Mouse (Mus musculus) ovary, postnatal 14 days (tissue): ENCODE results near the gene Aox3.
A peak's percentile ranks its signal among the peaks of the same experiment; 100 is the strongest.

Source experiments
- DNase-seq: peaks from one replicate; pipeline ENCODE4 v3.0.0; 2022; ENCODE audit warnings: low spot score

The Aox3 gene

DNA sequence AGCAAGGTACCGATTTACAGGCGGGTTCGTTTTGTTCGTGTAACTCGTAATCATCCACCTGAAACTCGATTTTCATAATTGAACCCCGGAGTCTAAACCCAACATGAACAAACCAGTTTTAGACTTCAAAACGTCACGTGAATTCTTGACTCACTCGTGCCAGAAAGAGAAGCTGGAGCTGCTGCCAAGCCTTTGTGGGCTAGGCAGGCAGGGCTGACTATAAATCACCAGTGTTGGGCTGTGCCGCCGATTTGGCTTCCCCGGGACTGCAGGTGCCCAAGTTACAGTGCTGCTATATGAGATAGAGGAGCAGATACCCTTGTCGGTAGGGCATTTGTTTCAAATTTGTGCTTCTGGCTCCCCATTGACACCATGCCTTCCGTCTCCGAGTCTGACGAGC lies 97.3 kb downstream of the Aox3 start, which contains the start of gene Aox4:
Gene Aox4, plus strand, starts transcription at position 195 of the 400 bp plus-strand sequence.
- peak; percentile 32 for DNase-seq

GRCm38 (mm10) chr1:58212805-58213204 lies 99.9 kb downstream of the Aox3 start:
- no peak for DNase-seq

DNA sequence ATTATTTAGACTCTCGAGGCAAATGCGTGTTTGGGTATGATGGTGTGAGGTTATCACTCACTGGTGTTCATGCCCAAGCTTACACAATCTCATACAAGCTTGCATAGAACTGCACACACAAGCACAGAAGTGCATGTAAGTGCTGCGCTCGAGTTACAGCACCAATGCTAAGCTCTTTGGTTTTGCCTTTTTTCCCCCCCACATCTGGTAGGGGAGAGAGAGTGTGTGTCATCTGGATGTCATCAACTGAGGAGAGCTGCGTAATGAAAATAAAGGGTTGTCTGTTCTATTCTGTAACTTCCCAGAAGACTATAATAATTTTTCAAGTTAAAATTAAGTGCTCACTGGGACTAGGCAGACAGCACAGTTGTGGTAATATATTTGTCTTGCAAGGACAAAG lies 100.9 kb downstream of the Aox3 start:
- DNase-seq = no peak

GRCm38 (mm10) chr1:58215353-58215752 lies 102.4 kb downstream of the Aox3 start:
- no peak for DNase-seq

DNA sequence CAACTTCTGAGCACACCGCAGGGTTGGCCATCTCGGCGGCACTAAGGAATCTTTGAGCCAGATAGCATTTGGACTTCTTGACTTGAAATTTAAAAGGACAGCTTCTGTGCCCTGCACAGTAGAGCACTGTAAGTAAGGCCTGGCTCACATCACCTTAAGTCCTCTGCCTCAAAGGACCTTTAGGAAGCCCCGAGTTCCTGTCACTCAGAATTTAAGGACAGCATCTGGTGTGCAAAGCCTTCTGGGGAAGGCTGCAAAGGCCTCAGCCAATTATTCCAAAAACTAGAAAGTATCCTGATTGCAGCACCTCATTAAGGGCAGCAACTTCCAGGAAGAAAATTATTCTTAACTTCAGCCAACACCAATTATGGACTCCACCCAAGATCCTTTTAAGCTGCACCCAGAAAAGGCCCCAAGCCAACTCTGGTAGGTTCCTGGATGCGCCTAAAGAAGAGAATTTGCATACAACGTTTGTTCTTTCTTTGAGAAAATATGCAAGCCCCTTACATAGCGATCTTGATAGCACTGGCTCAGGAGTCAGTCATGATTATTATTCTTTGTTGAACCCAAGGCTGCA lies 103.1 kb downstream of the Aox3 start:
- no peak for DNase-seq

DNA sequence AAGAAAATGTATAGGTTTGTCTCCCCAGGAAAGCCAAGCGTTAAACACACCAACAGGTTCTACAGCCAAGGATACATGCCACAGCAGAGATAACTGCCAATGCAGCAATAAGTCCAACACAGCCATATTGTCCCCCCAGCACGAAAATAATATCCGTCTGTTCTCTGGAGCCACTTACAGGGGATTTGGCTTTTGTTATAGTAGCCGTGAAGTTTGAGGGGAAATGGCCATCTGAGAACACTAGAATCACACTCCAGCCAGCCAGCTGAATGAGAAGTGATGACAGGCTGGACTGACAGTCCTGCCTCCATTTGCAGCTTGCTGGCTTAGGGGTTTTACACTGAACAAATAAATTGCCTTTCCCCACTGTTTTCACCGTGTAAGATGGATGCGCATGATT lies 108.1 kb downstream of the Aox3 start:
- DNase-seq = no peak

DNA sequence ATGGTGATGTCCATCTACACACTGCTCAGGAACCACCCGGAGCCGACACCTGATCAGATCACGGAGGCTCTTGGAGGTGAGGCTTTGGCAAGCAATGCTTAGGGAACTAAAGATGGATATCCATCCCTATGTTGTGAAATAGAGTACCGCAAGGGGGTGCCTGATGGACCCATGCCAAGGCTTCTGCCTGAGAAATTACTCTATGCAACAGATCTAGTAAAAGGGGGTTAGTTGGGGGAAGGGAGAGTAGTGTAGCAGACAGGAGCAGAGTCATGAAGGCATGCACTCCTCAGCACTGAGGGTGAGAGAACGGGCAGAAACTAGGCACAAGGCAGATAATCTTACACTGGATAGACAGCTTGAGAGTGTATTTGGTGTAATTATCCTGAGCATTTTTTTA lies 108.9 kb downstream of the Aox3 start:
- DNase-seq = no peak

DNA sequence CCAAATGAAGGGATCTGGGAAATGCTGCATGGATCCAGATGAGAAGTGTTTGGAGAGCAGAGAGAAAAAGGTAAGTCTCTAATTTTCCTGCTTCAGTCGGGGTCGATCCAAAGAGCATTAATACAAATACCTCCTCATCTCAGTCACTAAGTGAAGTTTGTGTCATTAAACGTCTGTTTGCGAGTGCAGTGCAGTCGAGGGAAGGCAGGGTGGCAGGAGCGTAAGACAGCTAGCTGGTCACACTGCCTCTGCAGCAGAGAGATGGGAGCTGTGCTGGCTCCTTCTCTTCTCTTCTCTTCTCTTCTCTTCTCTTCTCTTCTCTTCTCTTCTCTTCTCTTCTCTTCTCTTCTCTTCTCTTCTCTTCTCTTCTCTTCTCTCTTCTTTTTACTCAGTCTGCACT lies 115.2 kb downstream of the Aox3 start:
- DNase-seq = no peak

- DNase-seq = no peak
These were observed 116.0 kb downstream of the Aox3 start for GRCm38 (mm10) chr1:58228916-58229315.

GRCm38 (mm10) chr1:58229774-58230173 lies 116.8 kb downstream of the Aox3 start:
- no peak for DNase-seq

GRCm38 (mm10) chr1:58230542-58230941 lies 117.6 kb downstream of the Aox3 start:
- DNase-seq = no peak

DNA sequence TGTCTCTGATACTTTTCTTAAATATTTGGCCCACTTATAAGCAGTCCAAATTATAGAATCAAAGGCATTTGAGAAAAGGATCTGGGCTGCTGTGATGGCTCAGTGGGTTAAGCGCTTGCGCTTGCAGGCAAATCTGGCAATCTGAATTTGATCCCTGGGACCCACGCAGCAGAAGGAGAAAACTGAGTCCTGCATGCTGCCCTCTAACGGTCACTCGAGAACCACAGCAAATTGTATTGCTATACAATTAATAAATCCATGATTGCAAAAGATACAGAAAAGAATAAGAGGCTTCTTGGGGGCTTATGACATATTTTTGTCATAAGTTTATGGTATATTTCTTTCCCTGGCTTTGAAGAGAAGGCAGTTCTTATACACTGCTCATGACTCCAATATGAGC lies 122.5 kb downstream of the Aox3 start:
- DNase-seq = no peak

- DNase-seq = no peak
These were observed 124.8 kb downstream of the Aox3 start for GRCm38 (mm10) chr1:58237527-58238299.

- DNase-seq = no peak
These were observed 125.5 kb downstream of the Aox3 start for GRCm38 (mm10) chr1:58238440-58238839.

GRCm38 (mm10) chr1:58238961-58239360 lies 126.0 kb downstream of the Aox3 start:
- DNase-seq = no peak

DNA sequence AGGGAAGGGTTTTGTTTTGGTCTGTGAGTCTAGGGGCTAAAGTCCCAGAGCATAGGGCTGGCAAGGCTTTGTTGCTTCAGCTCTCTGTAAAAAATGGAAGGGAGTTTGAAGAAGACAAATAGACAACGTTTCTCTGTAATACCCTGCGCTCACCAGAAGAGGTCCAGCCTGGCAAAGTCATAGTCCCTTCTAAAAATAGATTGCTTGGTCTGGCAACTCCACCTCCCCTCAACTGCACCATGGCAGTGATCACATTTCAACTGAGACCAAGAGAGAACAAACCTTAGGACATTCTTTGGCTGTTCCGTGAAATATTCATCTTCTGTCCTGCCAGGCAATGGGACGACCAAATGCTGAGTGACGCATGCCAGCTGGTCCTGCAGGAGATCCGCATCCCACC lies 127.4 kb downstream of the Aox3 start:
- no peak for DNase-seq

- no peak for DNase-seq
These were observed 131.6 kb downstream of the Aox3 start for GRCm38 (mm10) chr1:58244487-58244886.

GRCm38 (mm10) chr1:58248518-58248917 lies 135.6 kb downstream of the Aox3 start:
- DNase-seq = no peak
